Mouse (Mus musculus) liver, embryonic 14.5 days (tissue): ENCODE results near the gene Rnf121. TPM values are rescaled to one million over a fixed set of nuclear protein-coding genes. Genes with fewer than 3 reads are reported as not detected.
"Not testable (repeated sequence)": the region's sequence is repeated elsewhere in the genome, so short reads cannot be mapped to it uniquely, and the experiment has no call there.

Experiments used
- ATAC-seq: fragments of 200-750 bp; cut with Nextera tagmentation; 2 replicates; pipeline ENCODE4 v1.8.0; 2017; ENCODE audit warnings: moderate number of reproducible peaks, mild to moderate bottlenecking, moderate library complexity; ENCODE audit not compliant: insufficient read depth
- DNase-seq, 3 experiments: peaks; one replicate each; pipeline ENCODE4 v3.0.0-alpha.2; 2012 to 2013; ENCODE audit warnings: low read depth in 3 of 3, low spot score in 3 of 3
- H3K27ac ChIP-seq: fragments of 300-500 bp; sonication (generic); 2 replicates; pipeline ENCODE4 v1.5.1; 2014; ENCODE audit warnings: moderate library complexity, mild to moderate bottlenecking, control low read depth, inconsistent platforms
- H3K27me3 ChIP-seq: fragments of 300-500 bp; sonication (generic); 2 replicates; pipeline ENCODE4 v1.6.1; 2014; ENCODE audit warnings: mild to moderate bottlenecking, low read length, moderate library complexity; ENCODE audit not compliant: control insufficient read depth, insufficient read depth
- H3K36me3 ChIP-seq: fragments of 300-500 bp; sonication (generic); replicated peaks from 2 replicates; pipeline ENCODE4 v1.6.1; 2014; ENCODE audit warnings: low read depth; ENCODE audit not compliant: control insufficient read depth, insufficient read depth
- H3K4me1 ChIP-seq, 2 experiments: fragments of 200-500 bp in 1 of 2; fragments of 300-500 bp in 1 of 2; sonication (generic) in 1 of 2; replicated peaks; 2 replicates each; pipeline ENCODE4 v1.6.1; 2012 to 2014; ENCODE audit warnings: antibody characterized with exemption in 1 of 2, inconsistent platforms in 1 of 2, low read length in 1 of 2; ENCODE audit not compliant: control insufficient read depth in 2 of 2, insufficient read depth in 2 of 2
- H3K4me2 ChIP-seq: fragments of 300-500 bp; sonication (generic); 2 replicates; pipeline ENCODE4 v1.6.1; 2014; ENCODE audit warnings: low read depth, mild to moderate bottlenecking, control low read depth, moderate library complexity
- H3K4me3 ChIP-seq, 2 experiments: fragments of 200-500 bp in 1 of 2; fragments of 300-500 bp in 1 of 2; sonication (generic) in 1 of 2; 2 replicates each; pipeline ENCODE4 v1.5.1; 2012 to 2014; ENCODE audit warnings: low read depth in 2 of 2, low read length in 2 of 2, mild to moderate bottlenecking in 2 of 2, control low read depth in 1 of 2, inconsistent platforms in 1 of 2, moderate library complexity in 1 of 2; ENCODE audit not compliant: insufficient read depth in 1 of 2
- H3K9ac ChIP-seq: fragments of 300-500 bp; sonication (generic); replicated peaks from 2 replicates; pipeline ENCODE4 v1.6.1; 2014; ENCODE audit warnings: mild to moderate bottlenecking, control low read depth, moderate library complexity
- H3K9me3 ChIP-seq: fragments of 300-500 bp; sonication (generic); 2 replicates; pipeline ENCODE4 v1.6.1; 2016; ENCODE audit warnings: low read length, mixed read lengths; ENCODE audit not compliant: control insufficient read depth
- CTCF ChIP-seq: IDR thresholded peaks from 2 replicates; pipeline ENCODE4 v1.5.1; 2016; ENCODE audit warnings: antibody characterized with exemption, low read depth, control low read depth
- EP300 ChIP-seq: IDR thresholded peaks from 2 replicates; pipeline ENCODE4 v1.6.1; 2016; ENCODE audit warnings: antibody characterized with exemption, low read depth
- WGBS: fragments of 180-500 bp; shearing (Covaris S2); extraction: QIAGEN DNeasy Blood & Tissue Kit; methylation state at CpG from one replicate; pipeline ENCODE4 v1.1.7; 2014; ENCODE audit not compliant: insufficient replicate concordance; 5-methylcytosine and 5-hydroxymethylcytosine counted together
- polyA plus RNA-seq, 2 experiments: library from polyadenylated mRNA; depleted of rRNA in 1 of 2; stranded (reverse) in 1 of 2; unstranded in 1 of 2; fragments of >200 nt; fragmentation: Nextera tagmentation in 1 of 2; extraction: Ambion mirVana in 1 of 2; gene quantifications; 2 replicates each; pipeline versions ENCODE4 v1.2.1 to v1.2.3; 2012 to 2014

The Rnf121 gene
- polyA plus RNA-seq, 2 experiments, result 10.5 to 16.9 TPM

GRCm38 (mm10) chr7:102023821-102024220 is 41.4 kb downstream of the Rnf121 start:
- Histone ChIP-seq H3K27me3 (no peaks in the 10 kb centered on the region), H3K27ac (no peak overlapping the region), H3K9me3 (no peaks in the 10 kb centered on the region), H3K4me1 (no peaks in the 10 kb centered on the region), H3K36me3 (peaks cover 15% of the 10 kb centered on the region), H3K4me3 (no peak overlapping the region), H3K9ac (no peak overlapping the region), H3K4me2 (no peak overlapping the region)
- no peak for ATAC-seq
- no peak for DNase-seq
- WGBS, result 82% methylated on average over 9 of the region's 9 CpGs
- TF ChIP-seq CTCF (no peak), EP300 (no peak)

- H3K4me2 ChIP-seq, H3K9ac ChIP-seq, DNase-seq, H3K27ac ChIP-seq, H3K27me3 ChIP-seq, H3K4me3 ChIP-seq, H3K4me1 ChIP-seq, ATAC-seq, H3K9me3 ChIP-seq: not testable (repeated sequence)
- peaks cover 33% of the 10 kb centered on the region for H3K36me3 ChIP-seq
- WGBS, result 87% methylated on average over 2 of the region's 2 CpGs
Observed at GRCm38 (mm10) chr7:102020934-102021333, 44.3 kb downstream of the Rnf121 start.

GRCm38 (mm10) chr7:102019362-102019761 is 45.9 kb downstream of the Rnf121 start:
- no peak for DNase-seq
- no peak overlapping the region for H3K4me2 ChIP-seq
- H3K27me3 ChIP-seq, result no peaks in the 10 kb centered on the region
- H3K9ac ChIP-seq, result no peak overlapping the region
- H3K9me3 ChIP-seq, result no peaks in the 10 kb centered on the region
- ATAC-seq, result no peak
- no peak overlapping the region for H3K27ac ChIP-seq
- H3K4me3 ChIP-seq, result no peak overlapping the region
- TF ChIP-seq EP300, result no peak
- TF ChIP-seq CTCF, result no peak
- H3K36me3 ChIP-seq, result peaks cover 45% of the 10 kb centered on the region
- 51% methylated on average over 3 of the region's 3 CpGs for WGBS
- no peaks in the 10 kb centered on the region for H3K4me1 ChIP-seq

- peaks cover 53% of the 10 kb centered on the region for H3K36me3 ChIP-seq
- no peak within 1 kb of the TSS for H3K9ac ChIP-seq
- no peaks in the 10 kb centered on the region for H3K27me3 ChIP-seq
- H3K4me1 ChIP-seq, result no peaks in the 10 kb centered on the region
- no peak within 1 kb of the TSS for H3K27ac ChIP-seq
- H3K9me3 ChIP-seq, result no peaks in the 10 kb centered on the region
- no peak for TF ChIP-seq EP300
- no peak for TF ChIP-seq CTCF
- H3K4me2 ChIP-seq, result peak within 1 kb of the TSS; percentile 32
- 75% methylated on average over 3 of the region's 3 CpGs for WGBS
- no peak for DNase-seq
- ATAC-seq, result no peak
- no peak within 1 kb of the TSS for H3K4me3 ChIP-seq
Observed at GRCm38 (mm10) chr7:102018590-102018989, 46.7 kb downstream of the Rnf121 start, which contains the start of gene Il18bp. Il18bp (minus strand) TSS chr7:102018690.

- TF ChIP-seq CTCF (no peak), EP300 (no peak)
- H3K27me3 ChIP-seq, result no peaks in the 10 kb centered on the region
- H3K4me1 ChIP-seq, result no peaks in the 10 kb centered on the region
- H3K4me2 ChIP-seq, result no peak overlapping the region
- DNase-seq, result no peak
- no peak for ATAC-seq
- H3K27ac ChIP-seq, result no peak overlapping the region
- H3K4me3 ChIP-seq, result no peak overlapping the region
- H3K36me3 ChIP-seq, result peaks cover 59% of the 10 kb centered on the region
- no peaks in the 10 kb centered on the region for H3K9me3 ChIP-seq
- H3K9ac ChIP-seq, result no peak overlapping the region
- 72% methylated on average over 7 of the region's 7 CpGs for WGBS
Observed at GRCm38 (mm10) chr7:102018034-102018433, 47.2 kb downstream of the Rnf121 start.

GRCm38 (mm10) chr7:102017452-102017851 is 47.8 kb downstream of the Rnf121 start:
- no peak overlapping the region for H3K27ac ChIP-seq
- H3K9ac ChIP-seq, result no peak overlapping the region
- H3K36me3 ChIP-seq, result peaks cover 59% of the 10 kb centered on the region
- ATAC-seq (no peak), DNase-seq (no peak)
- H3K27me3 ChIP-seq, result no peaks in the 10 kb centered on the region
- no peak for TF ChIP-seq EP300
- TF ChIP-seq CTCF, result no peak
- WGBS, result 69% methylated on average over 5 of the region's 5 CpGs
- no peak overlapping the region for H3K4me3 ChIP-seq
- H3K4me2 ChIP-seq, result peak overlapping the region; percentile 32
- H3K4me1 ChIP-seq, result no peaks in the 10 kb centered on the region
- no peaks in the 10 kb centered on the region for H3K9me3 ChIP-seq
